Comparison of ENCODE assay signal across 18 mouse cellular contexts in genomic region chr12:72938600-72939490, GRCm38 (mm10). TPM values are rescaled to one million over a fixed set of nuclear protein-coding genes. Genes with fewer than 3 reads are reported as not detected.
DNase-seq lines count a peak whose midpoint lies in the region; ATAC-seq and TF ChIP-seq lines count a peak whose summit lies in the region.
"Had no signal": no experiment of that assay in that cellular context is flagged by ENCODE, and none has a peak within 500 bp of the region (broad histone marks: within the 10 kb centered on the region; RNA-seq: fewer than 3 reads in every experiment).

No protein-coding gene starts in this region.

- no peaks in the 10 kb centered on the region for H3K9me3 ChIP-seq in heart, embryonic 11.5 days (replicated peaks; ENCODE audit: control insufficient read depth, low read length)
- H3K9me3 ChIP-seq in limb, embryonic 13.5 days = no peaks in the 10 kb centered on the region
- H3K9me3 ChIP-seq: liver, embryonic 13.5 days had no signal

- H3K4me1 ChIP-seq in heart, embryonic 11.5 days (ENCODE audit: control insufficient read depth, insufficient read depth, low read length) = peaks cover 9% of the 10 kb centered on the region; the same call in 1 of the 2 replicates
- H3K4me1 ChIP-seq in liver, adult 2 months (ENCODE audit: control insufficient read depth, insufficient read depth, low read length) = no peaks in the 10 kb centered on the region
- peaks cover 13% of the 10 kb centered on the region for H3K4me1 ChIP-seq in limb, embryonic 13.5 days

- no peak for TF ChIP-seq POLR2A in liver, adult 2 months (IDR thresholded peaks at IDR 0.05; ENCODE audit: extremely low read depth, insufficient read depth, low read length)

- H3K4me3 ChIP-seq in heart, embryonic 11.5 days (ENCODE audit: low read depth, low read length) = peak overlapping the region; percentile 34
- H3K4me3 ChIP-seq in liver, adult 2 months (ENCODE audit: insufficient read depth, low read depth, low read length) = no peak overlapping the region
- peak overlapping the region; percentile 31 for H3K4me3 ChIP-seq in limb, embryonic 13.5 days
- H3K4me3 ChIP-seq: liver, embryonic 13.5 days had no signal

- no peak overlapping the region for H3K9ac ChIP-seq in heart, embryonic 11.5 days (ENCODE audit: low read depth, low read length)
- H3K9ac ChIP-seq in liver, adult 2 months (ENCODE audit: low read depth, low read length) = no peak overlapping the region
- no peak overlapping the region for H3K9ac ChIP-seq in limb, embryonic 13.5 days
- H3K9ac ChIP-seq: liver, embryonic 13.5 days had no signal

- WGBS in heart, embryonic 11.5 days (ENCODE audit: insufficient replicate concordance) = 6% methylated on average over 14 of the region's 14 CpGs
- 5% methylated on average over 14 of the region's 14 CpGs for whole genome bisulfite sequencing in liver, adult 2 months
- WGBS in limb, embryonic 13.5 days = 6% methylated on average over 14 of the region's 14 CpGs

- H3K79me2 ChIP-seq in liver, adult 2 months (ENCODE audit: control insufficient read depth, insufficient read depth, low read length) = no peaks in the 10 kb centered on the region

- intact Hi-C loops in heart, postnatal 10 days (cut with DNase I) = no loop called here

- peaks cover 80% of the 10 kb centered on the region for H3K27me3 ChIP-seq in heart, embryonic 11.5 days (ENCODE audit: control insufficient read depth, insufficient read depth, low read length)
- H3K27me3 ChIP-seq in liver, adult 2 months (ENCODE audit: control insufficient read depth, insufficient read depth, low read length) = peaks cover 28% of the 10 kb centered on the region
- peaks cover 96% of the 10 kb centered on the region for H3K27me3 ChIP-seq in limb, embryonic 13.5 days

- H3K27ac ChIP-seq in heart, embryonic 11.5 days (ENCODE audit: low read depth, low read length) = no peak overlapping the region
- H3K27ac ChIP-seq in liver, adult 2 months (replicated peaks; ENCODE audit: insufficient read depth, low read depth, low read length) = no peak overlapping the region
- H3K27ac ChIP-seq in limb, embryonic 13.5 days = no peak overlapping the region
- H3K27ac ChIP-seq: liver, embryonic 13.5 days had no signal

- no peaks in the 10 kb centered on the region for H3K36me3 ChIP-seq in heart, embryonic 11.5 days (ENCODE audit: control insufficient read depth, insufficient read depth, low read length)
- no peaks in the 10 kb centered on the region for H3K36me3 ChIP-seq in liver, adult 2 months (ENCODE audit: control insufficient read depth, insufficient read depth, low read length)
- H3K36me3 ChIP-seq in limb, embryonic 13.5 days = no peaks in the 10 kb centered on the region
- H3K36me3 ChIP-seq: liver, embryonic 13.5 days had no signal

- DNase-seq in heart, postnatal 10 days = no peak
- peak; percentile 79 for DNase-seq in liver, adult 2 months (ENCODE audit: extremely low read depth, low read depth, low spot score)
- no peak for DNase-seq in liver
- peak; percentile 35 for DNase-seq in embryo, embryonic 9.5 days (ENCODE audit: extremely low spot score)
- no peak for DNase-seq in ovary, postnatal 14 days (ENCODE audit: low spot score)
- no peak for DNase-seq in ovary, adult 18-20 months (ENCODE audit: low spot score)
- DNase-seq: adrenal gland, postnatal 36 days; cerebellum, adult 11-12 months; kidney, adult 8-10 months; layer of hippocampus, postnatal 36 days; liver, embryonic 13.5 days; lung, postnatal 36 days had no signal

- TF ChIP-seq CTCF in liver, adult 2 months (IDR thresholded peaks at IDR 0.05; ENCODE audit: low read depth, low read length) = no peak

- H3K4me2 ChIP-seq in heart, embryonic 11.5 days = peak overlapping the region; percentile 65; the same call in 1 of the 2 replicates
- H3K4me2 ChIP-seq in limb, embryonic 13.5 days (replicated peaks) = peak overlapping the region; percentile 58; the same call in 1 of the 2 replicates
- H3K4me2 ChIP-seq: liver, embryonic 13.5 days had no signal

- ATAC-seq in heart, embryonic 11.5 days (replicated peaks; ENCODE audit: insufficient number of reproducible peaks, low FRiP score, low TSS enrichment) = no peak
- 0 out of 2 replicates have a peak, but pooled peaks have one; percentile 36 for ATAC-seq in limb, embryonic 13.5 days (ENCODE audit: low FRiP score, low read depth)

RNA-seq across cellular contexts. Expression of gene Six6, which starts 0.8 kb away (rescaled TPM):
- not detected in 2 replicates for polyA plus RNA-seq in heart, embryonic 11.5 days (2014; fragmentation: Nextera tagmentation; extraction: Ambion mirVana)
- total RNA-seq in heart, postnatal 10 days (2021) = not detected
- not detected in 2 replicates for total RNA-seq in liver, adult 2 months (2014; rRNA removed)
- polyA plus RNA-seq in liver, adult 2 months (2012; rRNA removed) = not detected in 2 replicates
- not detected in 2 replicates for polyA plus RNA-seq in limb, embryonic 13.5 days (2015; fragmentation: Nextera tagmentation; extraction: Ambion mirVana)
- total RNA-seq: adrenal gland, postnatal 36 days; gastrocnemius, adult 18-20 months; layer of hippocampus, postnatal 36 days had no signal
- polyA plus RNA-seq: heart, postnatal 0 days; liver, embryonic 13.5 days; spleen, adult 2 months; testis, adult 2 months had no signal

RNA-seq across cellular contexts. Expression of gene 4930447C04Rik, which starts 1.7 kb away (rescaled TPM):
- polyA plus RNA-seq in heart, embryonic 11.5 days (2014; fragmentation: Nextera tagmentation; extraction: Ambion mirVana) = 2.6 and 5.0 TPM in 2 replicates
- total RNA-seq in heart, postnatal 10 days (2021) = under 1 TPM; 0.67 to 0.79 TPM
- not detected in 2 replicates for total RNA-seq in liver, adult 2 months (2014; rRNA removed)
- polyA plus RNA-seq in liver, adult 2 months (2012; rRNA removed) = not detected in 2 replicates
- 5.6 and 6.2 TPM in 2 replicates for polyA plus RNA-seq in limb, embryonic 13.5 days (2015; fragmentation: Nextera tagmentation; extraction: Ambion mirVana)
- polyA plus RNA-seq: spleen, adult 2 months had no signal

Comparison
In these comparisons a context has a peak if more than half of its experiments do, and no peak if none do; other contexts are left out.
1. DNase-seq: peak in liver, adult 2 months (single experiment) and embryo, embryonic 9.5 days (single experiment); none in heart, postnatal 10 days (0 of 2), liver (single experiment), ovary, postnatal 14 days (single experiment) and ovary, adult 18-20 months (single experiment).